Mouse (Mus musculus) limb, embryonic 11.5 days (tissue): ENCODE measurements around the gene Phf7. TPM values are rescaled to one million over a fixed set of nuclear protein-coding genes. Genes with fewer than 3 reads are reported as not detected.

Experiments
- ATAC-seq: fragments of 200-750 bp; cut with Nextera tagmentation; 2 replicates; pipeline ENCODE4 v1.8.0; 2017; ENCODE audit warnings: low read depth; ENCODE audit not compliant: insufficient number of reproducible peaks, low FRiP score, low TSS enrichment
- DNase-seq: peaks from one replicate; pipeline ENCODE4 v3.0.0-alpha.2; 2015; ENCODE audit warnings: low spot score
- H3K27ac ChIP-seq: fragments of 300-500 bp; sonication (generic); replicated peaks from 2 replicates; pipeline ENCODE4 v1.5.1; 2014; ENCODE audit warnings: low read depth, mild to moderate bottlenecking, low read length
- H3K27me3 ChIP-seq: fragments of 300-500 bp; sonication (generic); 2 replicates; pipeline ENCODE4 v1.6.1; 2014; ENCODE audit warnings: mild to moderate bottlenecking, low read length, mixed read lengths; ENCODE audit not compliant: control insufficient read depth, insufficient read depth
- H3K36me3 ChIP-seq: fragments of 300-500 bp; sonication (generic); 2 replicates; pipeline ENCODE4 v1.6.1; 2014; ENCODE audit warnings: mild to moderate bottlenecking, low read length, moderate library complexity, mixed read lengths; ENCODE audit not compliant: control insufficient read depth, insufficient read depth
- H3K4me1 ChIP-seq: fragments of 300-500 bp; sonication (generic); 2 replicates; pipeline ENCODE4 v1.6.1; 2014; ENCODE audit warnings: low read length, mixed read lengths; ENCODE audit not compliant: control insufficient read depth, insufficient read depth
- H3K4me2 ChIP-seq: fragments of 300-500 bp; sonication (generic); 2 replicates; pipeline ENCODE4 v1.6.1; 2014; ENCODE audit warnings: low read depth, mild to moderate bottlenecking, moderate library complexity; ENCODE audit not compliant: severe bottlenecking
- H3K4me3 ChIP-seq: fragments of 300-500 bp; sonication (generic); 2 replicates; pipeline ENCODE4 v1.5.1; 2014; ENCODE audit warnings: low read depth, low read length
- H3K9ac ChIP-seq: fragments of 300-500 bp; sonication (generic); 2 replicates; pipeline ENCODE4 v1.6.1; 2014; ENCODE audit warnings: mild to moderate bottlenecking, low read length
- H3K9me3 ChIP-seq: fragments of 300-500 bp; sonication (generic); 2 replicates; pipeline ENCODE4 v1.6.1; 2016; ENCODE audit warnings: low read length; ENCODE audit not compliant: control insufficient read depth
- WGBS: fragments of 180-500 bp; shearing (Covaris S2); extraction: QIAGEN DNeasy Blood & Tissue Kit; methylation state at CpG from one replicate; pipeline ENCODE4 v1.1.7; 2014; 5-methylcytosine and 5-hydroxymethylcytosine counted together
- polyA plus RNA-seq: library from polyadenylated mRNA; unstranded; fragments of >200 nt; fragmentation: Nextera tagmentation; extraction: Ambion mirVana; gene quantifications from 2 replicates; pipeline ENCODE4 v1.2.1, GENCODE M21; 2014

The Phf7 gene
- polyA plus RNA-seq, 1 experiment from 2014 or later: 13.5 TPM

- no peak overlapping the region for H3K4me3 ChIP-seq
- H3K27ac ChIP-seq: no peak overlapping the region
- no peak overlapping the region for H3K9ac ChIP-seq
- H3K4me2 ChIP-seq: no peak overlapping the region
- H3K27me3 ChIP-seq: no peaks in the 10 kb centered on the region
- H3K36me3 ChIP-seq: peaks cover 42% of the 10 kb centered on the region
- DNase-seq: no peak
- WGBS: 96% methylated on average over 4 of the region's 4 CpGs
- ATAC-seq: no peak
- H3K9me3 ChIP-seq: no peaks in the 10 kb centered on the region
- no peaks in the 10 kb centered on the region for H3K4me1 ChIP-seq
Measured at GRCm38 (mm10) chr14:31260374-31260773, 9.3 kb upstream of the Phf7 start.

GRCm38 (mm10) chr14:31258476-31259050 is 7.4 kb upstream of the Phf7 start:
- ATAC-seq: no peak
- 96% methylated on average over 14 of the region's 14 CpGs for WGBS

GRCm38 (mm10) chr14:31252091-31252490 is 974 bp upstream of the Phf7 start:
- ATAC-seq: no peak
- peaks cover 27% of the 10 kb centered on the region for H3K36me3 ChIP-seq
- peak overlapping the region; percentile 68 for H3K4me2 ChIP-seq
- peak overlapping the region; percentile 95 for H3K9ac ChIP-seq
- H3K27ac ChIP-seq: no peak overlapping the region
- 91% methylated on average over 5 of the region's 5 CpGs for WGBS
- no peak for DNase-seq
- H3K27me3 ChIP-seq: no peaks in the 10 kb centered on the region
- 0 out of 2 replicates have a peak, but pooled peaks cover 2% of the 10 kb centered on the region for H3K4me1 ChIP-seq
- H3K9me3 ChIP-seq: no peaks in the 10 kb centered on the region
- H3K4me3 ChIP-seq: peak overlapping the region; percentile 98

More at GRCm38 (mm10) chr14:31258476-31259050, 7.4 kb upstream of the Phf7 start:
- no peak for DNase-seq
- Histone ChIP-seq H3K4me1 (no peaks in the 10 kb centered on the region), H3K27ac (no peak overlapping the region), H3K4me2 (no peak overlapping the region), H3K36me3 (peaks cover 52% of the 10 kb centered on the region), H3K4me3 (no peak overlapping the region), H3K9me3 (no peaks in the 10 kb centered on the region), H3K9ac (no peak overlapping the region), H3K27me3 (no peaks in the 10 kb centered on the region)

GRCm38 (mm10) chr14:31251626-31252025 is 509 bp upstream of the Phf7 start:
- ATAC-seq (0 out of 2 replicates have a peak, but pooled peaks have one; percentile 40), DNase-seq (no peak)
- H3K36me3 ChIP-seq: peaks cover 24% of the 10 kb centered on the region
- no peaks in the 10 kb centered on the region for H3K27me3 ChIP-seq
- 0 out of 2 replicates have a peak, but pooled peaks cover 2% of the 10 kb centered on the region for H3K4me1 ChIP-seq
- no peak overlapping the region; the same call in 1 of the 2 replicates for H3K27ac ChIP-seq
- peak overlapping the region; percentile 68 for H3K4me2 ChIP-seq
- no peaks in the 10 kb centered on the region for H3K9me3 ChIP-seq
- peak overlapping the region; percentile 95 for H3K9ac ChIP-seq
- peak overlapping the region; percentile 98 for H3K4me3 ChIP-seq
- WGBS: 3% methylated on average over 18 of the region's 18 CpGs

GRCm38 (mm10) chr14:31250222-31251083 is 664 bp downstream of the Phf7 start:
- Histone ChIP-seq H3K9ac (peak overlapping the region; percentile 95), H3K4me1 (0 out of 2 replicates have a peak, but pooled peaks cover 2% of the 10 kb centered on the region), H3K4me3 (peak overlapping the region; percentile 98), H3K9me3 (no peaks in the 10 kb centered on the region), H3K36me3 (peaks cover 12% of the 10 kb centered on the region), H3K4me2 (peak overlapping the region; percentile 68), H3K27me3 (no peaks in the 10 kb centered on the region), H3K27ac (peak overlapping the region; percentile 84; the same call in 1 of the 2 replicates)
- 22% methylated on average over 38 of the region's 38 CpGs for WGBS
- DNase-seq (no peak), ATAC-seq (no peak; the same call in 1 of the 2 replicates)

GRCm38 (mm10) chr14:31248396-31248795 is 2.7 kb downstream of the Phf7 start:
- H3K4me1 ChIP-seq: 0 out of 2 replicates have a peak, but pooled peaks cover 2% of the 10 kb centered on the region
- H3K27me3 ChIP-seq: no peaks in the 10 kb centered on the region
- H3K27ac ChIP-seq: no peak overlapping the region
- H3K36me3 ChIP-seq: peaks cover under 1% of the 10 kb centered on the region; the same call in 1 of the 2 replicates
- DNase-seq: no peak
- H3K9ac ChIP-seq: no peak overlapping the region
- no peaks in the 10 kb centered on the region for H3K9me3 ChIP-seq
- no peak overlapping the region for H3K4me2 ChIP-seq
- 92% methylated on average over 6 of the region's 6 CpGs for WGBS
- H3K4me3 ChIP-seq: no peak overlapping the region
- no peak for ATAC-seq

- Histone ChIP-seq H3K4me3 (no peak overlapping the region), H3K36me3 (no peaks in the 10 kb centered on the region), H3K27me3 (no peaks in the 10 kb centered on the region), H3K9me3 (no peaks in the 10 kb centered on the region), H3K27ac (no peak overlapping the region), H3K4me1 (no peaks in the 10 kb centered on the region), H3K4me2 (no peak overlapping the region), H3K9ac (no peak overlapping the region)
- WGBS: 86% methylated on average over 1 of the region's 1 CpGs
- DNase-seq (no peak), ATAC-seq (no peak)
Measured at GRCm38 (mm10) chr14:31245946-31246345, 5.2 kb downstream of the Phf7 start.

GRCm38 (mm10) chr14:31244777-31245176 is 6.3 kb downstream of the Phf7 start:
- Histone ChIP-seq H3K4me1 (no peaks in the 10 kb centered on the region), H3K27me3 (no peaks in the 10 kb centered on the region), H3K9me3 (no peaks in the 10 kb centered on the region), H3K9ac (no peak overlapping the region), H3K4me2 (no peak overlapping the region), H3K4me3 (no peak overlapping the region), H3K27ac (no peak overlapping the region), H3K36me3 (no peaks in the 10 kb centered on the region)
- 77% methylated on average over 1 of the region's 1 CpGs for WGBS
- DNase-seq: no peak
- ATAC-seq: no peak
